Comparison of ENCODE assay signal across 15 mouse cellular contexts in genomic region chr5:74240298-74240697, GRCm38 (mm10).
"Had no signal": no experiment of that assay in that cellular context is flagged by ENCODE, and none has a peak within 500 bp of the region (broad histone marks: within the 10 kb centered on the region; RNA-seq: fewer than 3 reads in every experiment).

No protein-coding gene starts in this region.

- H3K27me3 ChIP-seq: liver, embryonic 13.5 days; midbrain, embryonic 15.5 days; neural tube, embryonic 12.5 days; stomach, embryonic 15.5 days had no signal

- H3K4me1 ChIP-seq: midbrain, embryonic 15.5 days had no signal

- DNase-seq: kidney, adult 2 months; kidney, postnatal 36 days; liver; liver, embryonic 13.5 days; liver, postnatal 0 days; retina, postnatal 1 day; right cerebral cortex, postnatal 4 days; spleen, adult 18-20 months; thymus, postnatal 36 days had no signal

- H3K4me2 ChIP-seq: liver, embryonic 13.5 days; midbrain, embryonic 15.5 days; neural tube, embryonic 12.5 days; stomach, embryonic 15.5 days had no signal

- H3K9ac ChIP-seq: liver, embryonic 13.5 days; liver, postnatal 0 days; midbrain, embryonic 15.5 days; neural tube, embryonic 12.5 days; stomach, embryonic 15.5 days had no signal

- ATAC-seq: liver, postnatal 0 days; midbrain, embryonic 15.5 days had no signal

- H3K36me3 ChIP-seq: liver, embryonic 13.5 days; midbrain, embryonic 15.5 days; neural tube, embryonic 12.5 days; stomach, embryonic 15.5 days had no signal

- H3K27ac ChIP-seq: kidney, postnatal 0 days; layer of hippocampus, adult 2 months; left cerebral cortex, adult 2 months; liver, embryonic 13.5 days; midbrain, embryonic 15.5 days; neural tube, embryonic 12.5 days; stomach, embryonic 15.5 days had no signal

- H3K9me3 ChIP-seq: liver, embryonic 13.5 days; midbrain, embryonic 15.5 days; neural tube, embryonic 12.5 days; stomach, embryonic 15.5 days had no signal

- H3K4me3 ChIP-seq: layer of hippocampus, adult 2 months; left cerebral cortex, adult 2 months; liver, embryonic 13.5 days; midbrain, embryonic 15.5 days; neural tube, embryonic 12.5 days; stomach, embryonic 15.5 days had no signal
